Mouse (Mus musculus): ENCODE measurements around the gene Tex13c1. TPM values are rescaled to one million over a fixed set of nuclear protein-coding genes. Genes with fewer than 3 reads are reported as not detected.

The Tex13c1 gene
- total RNA-seq (2012; rRNA removed), result not detected in 2 replicates

- no peaks in the 10 kb centered on the region for H3K4me1 ChIP-seq (ENCODE audit: control insufficient read depth in 2 of 2, insufficient read depth in 2 of 2, low read length in 2 of 2, poor library complexity in 1 of 2)
- no peak within 1 kb of the TSS for H3K4me3 ChIP-seq (ENCODE audit: insufficient read depth in 1 of 2, low read depth in 1 of 2, low read length in 2 of 2, poor library complexity in 1 of 2, severe bottlenecking in 1 of 2)
- H3K9ac ChIP-seq (ENCODE audit: insufficient read depth, low read depth, low read length, poor library complexity, severe bottlenecking), result no peak within 1 kb of the TSS
- DNase-seq (ENCODE audit: low read depth, low spot score), result no peak
- no peak within 1 kb of the TSS for H3K27ac ChIP-seq (ENCODE audit: insufficient read depth, low read depth, low read length, poor library complexity, severe bottlenecking)
- TF ChIP-seq HCFC1 (IDR thresholded peaks at IDR 0.05; ENCODE audit: borderline replicate concordance, insufficient read depth, low read length), result no peak
- in situ Hi-C loops (cut with MboI; ENCODE audit: low sequenced_read_pairs in 2 of 2, unreplicated experiment in 2 of 2), result no loop called here
- H3K36me3 ChIP-seq (ENCODE audit: control insufficient read depth, insufficient read depth, low read length, poor library complexity, severe bottlenecking), result no peaks in the 10 kb centered on the region
- H3K9me3 ChIP-seq (ENCODE audit: control insufficient read depth, insufficient read depth, low read depth, low read length), result no peaks in the 10 kb centered on the region
These were observed at the start of gene Tex13c1 for GRCm38 (mm10) chrX:43590860-43591259. TSS of gene Tex13c1 (plus strand) at chrX:43591160.

Other genes starting within 250 kb of the Tex13c1 start
- 1.6 TPM in 2 replicates for gene Tenm1, start 162.0 kb upstream of the Tex13c1 start, total RNA-seq (2012; rRNA removed)

Measured in ES-E14 (cell line).